Mouse (Mus musculus) adrenal gland, adult (tissue): ENCODE data around the gene Gtf2b.
A peak's percentile ranks its signal among the peaks of the same experiment; 100 is the strongest.

Experiments used
- DNase-seq, 2 experiments: peaks; one replicate each; pipeline ENCODE4 v3.0.0; 2022 to 2023; ENCODE audit warnings: low spot score in 1 of 2; ENCODE audit not compliant: inconsistent age in 2 of 2

The Gtf2b gene

GRCm38 (mm10) chr3:142764995-142765777 is at the start of gene Gtf2b:
Gene Gtf2b (plus strand): TSS chr3:142765045.
- DNase-seq, result peak; percentile 94 to 98

- no peak for DNase-seq
Observed at GRCm38 (mm10) chr3:142725481-142725880, 39.4 kb upstream of the Gtf2b start.

- DNase-seq, result no peak
Observed at GRCm38 (mm10) chr3:142725969-142726672, 38.7 kb upstream of the Gtf2b start.

GRCm38 (mm10) chr3:142734291-142734690 is 30.6 kb upstream of the Gtf2b start:
- DNase-seq, result peak in 1 of 2 experiments; percentile 73

- no peak for DNase-seq
Observed at GRCm38 (mm10) chr3:142740896-142741295, 23.9 kb upstream of the Gtf2b start.

- DNase-seq, result peak; percentile 30 to 64
Observed at GRCm38 (mm10) chr3:142743973-142744898, 20.6 kb upstream of the Gtf2b start.

GRCm38 (mm10) chr3:142745076-142745475 is 19.8 kb upstream of the Gtf2b start:
- no peak for DNase-seq

GRCm38 (mm10) chr3:142747673-142748072 is 17.2 kb upstream of the Gtf2b start:
- DNase-seq, result no peak

GRCm38 (mm10) chr3:142749131-142749530 is 15.7 kb upstream of the Gtf2b start:
- no peak for DNase-seq

GRCm38 (mm10) chr3:142755132-142755867 is 9.5 kb upstream of the Gtf2b start:
- no peak for DNase-seq

GRCm38 (mm10) chr3:142757841-142758240 is 7.0 kb upstream of the Gtf2b start:
- DNase-seq, result no peak

- DNase-seq, result no peak
Observed at GRCm38 (mm10) chr3:142758593-142758992, 6.3 kb upstream of the Gtf2b start.

- DNase-seq, result no peak
Observed at GRCm38 (mm10) chr3:142760356-142760755, 4.5 kb upstream of the Gtf2b start.

GRCm38 (mm10) chr3:142765778-142766165 is 927 bp downstream of the Gtf2b start:
- no peak for DNase-seq

- DNase-seq, result no peak
Observed at GRCm38 (mm10) chr3:142768498-142768897, 3.7 kb downstream of the Gtf2b start.

GRCm38 (mm10) chr3:142770518-142770917 is 5.7 kb downstream of the Gtf2b start:
- DNase-seq, result peak in 1 of 2 experiments; percentile 65

- DNase-seq, result peak in 1 of 2 experiments; percentile 67
Observed at GRCm38 (mm10) chr3:142773538-142774191, 8.8 kb downstream of the Gtf2b start.

GRCm38 (mm10) chr3:142777227-142777626 is 12.4 kb downstream of the Gtf2b start:
- no peak for DNase-seq

- no peak for DNase-seq
Observed at GRCm38 (mm10) chr3:142786423-142787072, 21.7 kb downstream of the Gtf2b start.
